Mouse (Mus musculus) spleen, postnatal 36 days (tissue): ENCODE data around the gene Fstl4.

Source experiments
- DNase-seq, 2 experiments: peaks; one replicate each; pipeline ENCODE4 v3.0.0; 2022; ENCODE audit warnings: low spot score in 2 of 2, mixed read lengths in 1 of 2

Gene Fstl4

DNA sequence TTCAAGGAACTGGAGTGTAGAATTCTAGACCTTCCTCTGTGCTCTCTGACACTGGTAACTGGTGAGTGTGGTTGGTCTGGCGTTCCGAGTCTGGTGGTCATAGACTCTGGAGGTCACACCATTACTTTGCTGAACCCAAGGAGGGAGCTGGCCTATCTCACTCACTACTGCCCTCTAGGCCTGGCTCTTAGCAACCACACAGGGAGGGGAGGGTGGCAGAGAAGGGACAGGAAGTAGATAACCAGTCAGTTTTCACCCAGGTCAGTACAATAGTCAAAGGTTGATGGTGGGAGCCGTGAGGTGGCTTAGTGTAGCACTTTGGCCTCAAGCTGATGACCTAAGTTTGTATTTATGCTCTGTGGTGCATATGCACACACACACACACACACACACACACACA is 255.1 kb downstream of the Fstl4 start:
- DNase-seq, result no peak

DNA sequence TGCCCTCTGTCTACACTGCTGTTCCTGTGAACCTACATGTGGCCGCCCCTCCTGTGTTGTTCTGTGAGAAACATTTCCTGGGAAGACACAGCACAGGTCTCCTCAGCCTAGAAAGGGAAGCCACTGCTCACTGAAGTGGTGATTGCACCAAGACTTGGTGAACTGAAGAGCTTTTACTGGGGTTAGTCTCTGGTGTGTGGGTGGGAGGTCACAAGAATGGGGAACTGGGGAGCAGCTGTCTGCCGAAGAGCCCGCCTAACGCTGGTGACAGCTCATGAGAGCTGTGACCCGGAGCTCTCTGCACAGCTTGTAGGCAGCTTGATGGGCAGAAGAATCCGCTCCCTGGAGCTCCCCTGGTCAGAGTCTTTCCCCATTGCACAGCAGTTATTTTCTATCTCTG is 260.0 kb downstream of the Fstl4 start:
- DNase-seq, result no peak

DNA sequence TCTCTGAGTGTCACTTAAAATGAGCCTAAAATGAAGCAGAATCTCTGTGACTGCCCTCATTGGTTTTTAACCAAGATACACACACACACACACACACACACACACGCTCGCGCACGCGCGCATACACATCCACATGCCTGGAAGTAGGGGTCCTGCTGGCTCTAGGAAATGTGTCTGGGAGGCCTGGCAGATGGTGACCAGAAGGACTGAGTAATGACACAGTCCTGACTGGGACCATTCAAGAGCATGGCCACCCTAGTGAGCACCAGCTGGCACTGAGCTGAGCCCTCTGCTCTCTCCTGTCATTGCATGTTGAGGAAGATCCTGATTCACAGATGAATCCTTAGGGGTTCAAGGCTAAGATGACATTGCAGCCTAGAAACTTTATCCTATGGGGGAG is 261.3 kb downstream of the Fstl4 start:
- no peak for DNase-seq

DNA sequence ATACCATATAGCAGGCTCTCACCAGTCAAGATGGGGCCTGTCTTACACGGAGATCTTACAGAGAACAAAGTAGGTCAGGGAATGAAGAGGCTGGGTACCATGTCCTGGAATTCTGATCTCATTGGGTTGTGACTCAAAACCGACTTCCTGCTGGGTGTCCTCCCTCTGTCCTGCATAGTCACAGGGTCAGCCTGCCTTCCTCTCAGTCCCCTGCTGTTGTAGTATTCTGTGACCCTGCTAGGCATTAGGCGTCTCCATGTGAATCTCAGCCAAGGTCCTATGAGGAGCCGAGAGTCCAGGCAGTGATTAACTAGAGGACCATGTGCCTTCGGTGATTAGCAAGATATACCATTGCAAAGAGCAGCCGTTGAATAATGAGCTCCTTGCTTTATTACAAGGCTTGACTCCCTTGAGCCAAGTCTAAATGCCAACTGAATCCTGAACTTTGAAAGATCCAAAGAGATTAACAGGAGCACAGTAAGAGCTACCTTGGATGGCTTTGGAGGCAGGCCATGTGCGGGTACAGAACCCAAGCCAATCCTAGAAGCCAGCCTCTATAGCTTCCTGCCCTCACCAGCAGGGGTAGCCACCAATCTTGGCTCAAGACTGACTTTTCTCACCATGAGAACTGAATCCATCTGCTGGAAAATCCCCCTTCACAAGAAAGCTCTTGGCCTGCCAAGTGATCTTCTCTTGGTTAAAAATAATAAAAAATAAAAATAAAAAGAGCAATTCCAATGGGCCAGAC is 264.2 kb downstream of the Fstl4 start:
- DNase-seq, result no peak

DNA sequence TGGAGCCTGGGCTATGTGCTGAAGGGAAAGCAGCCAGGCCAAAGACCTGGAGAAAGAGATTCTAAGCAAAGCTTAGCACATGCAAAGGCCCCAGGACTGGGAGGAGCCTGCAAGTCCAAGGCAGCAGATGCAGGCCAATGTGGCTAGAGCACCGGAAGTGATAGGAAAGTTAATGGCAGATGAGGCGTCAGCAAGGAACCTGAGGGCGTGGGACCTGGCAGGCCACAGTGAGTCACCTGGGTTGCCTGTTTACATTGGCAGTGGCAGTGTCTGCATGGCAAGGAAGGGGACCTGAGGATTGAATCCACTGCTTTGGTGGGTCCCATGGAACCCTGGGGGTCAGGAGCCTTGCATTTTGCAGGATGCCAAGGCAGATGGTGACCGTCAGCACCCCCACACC is 267.3 kb downstream of the Fstl4 start:
- no peak for DNase-seq

- DNase-seq, result peak; percentile 11 to 18
These were observed 267.9 kb downstream of the Fstl4 start for GRCm38 (mm10) chr11:53032336-53032735.

DNA sequence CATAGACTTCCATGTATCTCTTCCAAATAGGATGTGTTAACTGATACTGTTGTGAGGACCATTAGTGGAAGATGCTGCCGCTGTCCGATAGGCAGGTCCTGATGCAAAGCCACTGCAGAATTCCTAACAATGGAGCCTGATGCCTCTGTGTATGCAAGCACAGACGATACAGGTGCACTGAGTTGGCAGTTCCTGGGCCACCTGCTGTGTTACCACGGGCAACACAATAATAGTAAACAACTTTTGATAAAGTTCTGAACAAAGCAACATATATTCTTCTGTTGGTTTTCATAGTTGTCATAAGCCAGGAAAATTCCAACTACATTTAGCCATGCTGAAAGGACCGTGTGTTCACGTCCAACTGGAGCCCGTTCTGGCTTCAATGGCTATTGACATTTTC is 271.0 kb downstream of the Fstl4 start:
- DNase-seq, result no peak

GRCm38 (mm10) chr11:53046850-53047249 is 282.4 kb downstream of the Fstl4 start:
- DNase-seq, result no peak

DNA sequence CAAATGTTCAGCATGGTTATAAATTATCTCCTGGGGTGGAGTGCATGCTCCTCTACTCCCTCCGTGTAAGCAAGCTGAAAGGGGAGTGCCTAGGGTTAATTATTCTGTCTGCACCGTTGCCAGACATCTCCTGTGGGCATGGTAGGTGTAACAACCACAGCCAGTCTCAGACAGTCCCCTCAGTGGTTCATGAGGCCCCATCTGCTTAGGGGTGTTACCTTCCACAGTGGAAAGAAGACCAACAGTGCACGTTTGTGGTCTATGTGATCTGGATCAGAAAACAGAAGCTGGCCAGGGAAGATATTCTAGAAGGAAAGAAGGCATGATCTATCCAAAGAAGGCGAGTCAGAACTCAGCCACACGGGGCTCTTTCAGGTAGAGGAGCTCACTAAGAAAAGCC is 289.7 kb downstream of the Fstl4 start:
- DNase-seq, result no peak

DNA sequence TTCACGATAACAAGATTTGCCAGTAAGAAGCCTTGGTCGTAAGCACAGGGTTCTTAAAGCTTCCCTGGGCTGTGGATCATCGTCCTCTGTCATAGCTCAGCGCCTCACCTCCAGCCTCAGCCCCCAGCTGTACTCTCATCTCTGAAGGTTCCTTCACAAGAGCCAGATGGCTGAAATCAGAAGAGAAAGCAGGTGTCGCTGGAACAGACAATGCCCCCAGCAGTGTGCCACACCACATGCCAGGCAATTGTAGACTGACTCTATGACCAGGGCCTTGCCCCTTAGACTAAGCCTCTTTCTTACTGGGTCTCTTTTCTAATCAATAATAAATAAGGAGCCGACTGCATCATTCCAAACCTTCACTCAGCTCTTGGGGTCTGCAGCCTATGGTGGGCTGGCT is 291.5 kb downstream of the Fstl4 start:
- DNase-seq, result no peak

- DNase-seq, result no peak
These were observed 292.3 kb downstream of the Fstl4 start for GRCm38 (mm10) chr11:53056781-53057180.

GRCm38 (mm10) chr11:53057821-53058553 is 293.6 kb downstream of the Fstl4 start:
- DNase-seq, result no peak

DNA sequence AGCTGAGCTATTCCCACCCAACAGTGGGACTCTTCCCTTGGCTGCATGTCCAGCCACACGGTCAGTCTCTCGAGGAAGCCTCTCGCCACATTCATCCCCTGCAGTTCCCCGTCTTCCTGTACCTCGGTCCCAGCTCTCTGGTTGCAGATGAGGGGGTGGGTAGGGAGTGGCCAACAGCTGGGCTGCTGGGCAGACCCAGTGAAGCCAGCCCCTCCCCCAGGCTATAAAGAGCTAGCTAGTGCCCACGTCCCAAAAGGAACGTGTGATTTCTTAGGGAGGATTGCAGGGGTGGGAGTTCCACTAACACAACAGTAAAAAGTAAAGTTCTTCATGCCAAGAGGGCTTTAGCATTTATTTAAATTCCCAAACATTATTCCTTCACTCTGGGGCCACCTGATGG is 294.1 kb downstream of the Fstl4 start:
- DNase-seq, result no peak

DNA sequence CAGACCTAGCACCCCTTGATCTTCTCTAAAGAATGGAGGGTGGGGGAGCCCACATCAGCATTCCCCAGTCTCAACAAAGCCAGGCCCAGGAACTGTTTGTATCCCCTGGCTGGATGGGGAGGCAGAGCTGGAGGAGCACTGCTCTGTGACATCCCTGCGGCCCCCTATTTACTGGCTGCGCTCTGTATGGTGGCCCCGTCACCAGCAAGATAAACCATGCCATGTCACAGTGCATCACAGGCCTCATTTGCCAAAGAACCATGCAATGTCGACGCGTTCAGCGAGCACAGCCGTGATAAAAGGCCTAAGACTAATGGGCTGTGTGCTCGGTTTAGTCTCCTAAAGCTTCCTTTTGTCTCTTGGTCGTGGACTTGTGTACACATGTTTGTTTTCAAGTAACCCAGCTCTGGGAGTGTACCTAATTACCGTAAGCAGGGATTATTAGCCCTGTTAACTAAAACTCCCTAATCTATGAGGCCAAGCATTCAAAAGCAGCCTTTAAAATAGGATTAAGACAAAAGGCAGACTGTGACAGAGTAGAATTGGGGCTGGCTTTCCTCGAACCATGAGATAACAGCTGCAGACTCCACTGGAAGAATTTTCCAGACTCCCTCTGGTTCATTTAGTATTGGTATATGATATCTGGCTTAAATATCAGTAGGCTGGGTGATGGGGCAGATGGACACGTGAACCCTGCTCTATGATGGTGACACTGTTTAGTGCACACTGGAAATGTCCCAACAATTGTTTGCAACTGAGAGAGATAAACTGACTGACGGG is 303.5 kb downstream of the Fstl4 start:
- no peak for DNase-seq

GRCm38 (mm10) chr11:53068479-53069065 is 304.1 kb downstream of the Fstl4 start:
- no peak for DNase-seq

DNA sequence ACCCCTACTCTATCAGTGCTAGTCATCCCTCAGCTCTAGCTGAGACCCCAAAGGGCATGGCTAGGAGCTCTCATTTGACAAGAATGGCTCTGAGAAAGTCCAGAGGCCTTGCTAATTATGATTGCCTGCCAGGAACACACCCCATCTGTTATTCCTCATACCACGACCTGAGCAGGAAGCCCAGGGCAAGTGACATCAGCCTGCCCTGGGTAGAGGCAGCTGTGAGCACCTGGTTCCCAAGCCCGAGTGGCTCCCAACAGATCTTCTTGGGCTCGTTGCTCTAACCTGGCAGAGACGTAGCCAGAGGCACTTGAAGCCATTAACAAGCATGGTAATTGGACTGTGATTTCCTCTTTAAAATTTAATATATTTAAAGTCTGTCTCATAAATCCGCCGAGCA is 305.3 kb downstream of the Fstl4 start:
- no peak for DNase-seq

GRCm38 (mm10) chr11:53071602-53072001 is 307.2 kb downstream of the Fstl4 start:
- no peak for DNase-seq

DNA sequence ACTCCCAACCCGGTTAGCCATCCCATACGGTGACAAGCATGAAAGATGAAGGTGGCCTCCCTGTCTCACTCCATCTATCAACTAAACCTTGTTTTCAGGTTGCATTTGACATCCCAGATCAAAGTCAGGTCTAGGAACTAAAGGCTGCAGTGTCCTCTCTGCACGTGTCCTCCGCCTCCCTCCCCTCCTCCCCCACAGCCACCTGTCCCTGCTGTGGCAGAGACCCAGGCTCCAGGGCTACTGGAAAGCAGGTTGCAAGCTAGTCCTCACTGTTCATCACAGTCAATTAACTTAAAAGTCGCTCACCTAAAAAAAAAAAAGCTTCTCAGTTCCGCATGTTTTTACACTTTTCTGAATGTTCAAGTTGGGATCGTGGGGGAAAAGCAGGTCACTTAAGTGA is 313.2 kb downstream of the Fstl4 start:
- DNase-seq, result no peak

GRCm38 (mm10) chr11:53078419-53079334 is 314.2 kb downstream of the Fstl4 start:
- DNase-seq, result no peak

DNA sequence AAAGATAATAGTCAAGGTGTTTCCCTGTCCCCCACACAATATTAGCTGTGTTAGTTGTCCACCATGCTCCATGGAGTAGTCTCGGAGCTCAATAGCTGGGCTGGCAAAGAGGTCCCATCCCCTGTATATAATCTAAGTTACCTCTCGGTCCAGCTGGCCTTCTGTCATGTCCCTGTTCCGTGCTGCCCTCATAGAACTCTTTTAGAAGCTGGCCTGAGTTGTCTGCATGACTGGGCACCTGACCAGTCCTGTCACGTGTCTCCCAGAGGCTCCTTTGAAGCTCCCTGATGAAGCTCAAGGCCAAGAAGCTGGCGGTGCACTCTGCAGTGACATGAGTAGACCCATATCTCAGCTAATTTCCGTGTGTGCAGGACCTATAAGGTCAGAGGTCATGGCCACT is 316.9 kb downstream of the Fstl4 start:
- no peak for DNase-seq

- peak in 1 of 2 experiments; percentile 8 for DNase-seq
These were observed 320.9 kb downstream of the Fstl4 start for GRCm38 (mm10) chr11:53085367-53085766.
